Mouse (Mus musculus) bone marrow, adult 2 months (tissue): ENCODE results near the gene Gm20854. TPM values are rescaled to one million over a fixed set of nuclear protein-coding genes. Genes with fewer than 3 reads are reported as not detected.
"Not testable (repeated sequence)": the region's sequence is repeated elsewhere in the genome, so short reads cannot be mapped to it uniquely, and the experiment has no call there.

Source experiments
- H3K27ac ChIP-seq: fragments of 200-500 bp; 2 replicates; pipeline ENCODE4 v1.5.1; 2012; ENCODE audit warnings: low read depth, mild to moderate bottlenecking, control low read depth, inconsistent platforms, low read length; ENCODE audit not compliant: control insufficient read depth, poor library complexity, insufficient read depth
- H3K4me1 ChIP-seq: fragments of 200-500 bp; 2 replicates; pipeline ENCODE4 v1.6.1; 2011; ENCODE audit warnings: low read length; ENCODE audit not compliant: control insufficient read depth, insufficient read depth
- H3K4me3 ChIP-seq: fragments of 200-500 bp; replicated peaks from 2 replicates; pipeline ENCODE3; 2011; ENCODE audit warnings: mild to moderate bottlenecking, low read depth, low read length, control low read depth; ENCODE audit not compliant: control insufficient read depth
- WGBS: fragments of 180-500 bp; shearing (Covaris S2); methylation state at CpG from one replicate; pipeline ENCODE4 v1.1.7; 2018; 5-methylcytosine and 5-hydroxymethylcytosine counted together
- polyA plus RNA-seq: library from polyadenylated mRNA; stranded (reverse); fragments of >200 nt; gene quantifications from 2 replicates; pipeline ENCODE4 v1.2.4, GENCODE M21; 2011; ENCODE audit warnings: low replicate concordance; ENCODE audit not compliant: missing spikeins, insufficient read depth, insufficient read length

The Gm20854 gene
- polyA plus RNA-seq: not detected in 2 replicates

DNA sequence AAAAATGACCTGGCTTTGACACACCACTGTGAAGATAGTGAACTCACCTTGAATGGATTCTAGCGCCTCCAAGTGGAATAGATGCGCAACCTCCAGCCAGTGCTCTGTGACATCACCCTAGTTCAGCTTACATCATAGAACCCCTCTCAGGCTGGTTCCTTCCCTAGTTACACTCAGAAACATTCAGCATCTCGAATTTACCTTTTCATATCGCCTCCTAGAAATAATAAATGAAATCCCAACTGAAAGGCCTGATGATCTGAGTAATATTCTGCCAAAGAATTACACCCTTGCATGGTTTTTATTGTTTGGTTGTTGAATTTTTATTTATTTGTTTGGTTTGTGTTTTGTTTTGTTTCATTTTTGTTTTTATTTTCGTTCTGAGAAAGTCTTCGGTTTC, at the start of gene Gm20854:
TSS of gene Gm20854 (minus strand) at position 101 of the 400 bp plus-strand sequence.
- H3K4me1 ChIP-seq, H3K4me3 ChIP-seq, H3K27ac ChIP-seq: not testable (repeated sequence)
- WGBS: no CpG with 5 or more reads among the region's 6 CpGs
